Mouse (Mus musculus) adrenal gland (tissue): ENCODE results near the gene Trim40.

Experiments
- intact Hi-C: fragments of 180-260 bp; cut with DNase I; formaldehyde crosslinking; loops from one replicate; pipeline ENCODE4 v1.15.1; 2025

Gene Trim40

GRCm38 (mm10) chr17:36843696-36844095, 46.2 kb downstream of the Trim40 start:
- intact Hi-C loops, result no loop called here

DNA sequence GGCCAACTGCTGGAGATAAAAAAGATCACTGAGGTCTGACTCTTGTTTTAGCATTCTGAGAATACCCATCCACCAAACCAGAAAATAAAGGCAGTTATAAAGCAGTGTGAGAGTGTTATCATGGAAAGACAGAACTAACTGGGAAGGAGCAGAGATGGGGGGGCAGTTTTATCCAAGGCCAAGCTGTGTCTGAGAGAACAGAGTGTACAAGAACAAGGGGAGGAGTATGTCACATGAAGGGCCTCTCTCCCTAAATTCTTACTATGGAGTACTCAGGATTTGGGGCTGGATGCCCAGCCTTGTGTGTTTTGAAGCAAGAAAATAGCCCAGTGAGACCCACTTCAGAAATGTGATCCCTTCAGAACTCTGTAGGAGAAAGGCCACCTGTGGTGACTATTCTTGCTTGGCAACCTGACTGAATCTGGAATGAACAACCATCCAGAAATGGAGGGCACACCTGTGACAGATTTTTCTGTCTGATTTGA, 48.9 kb downstream of the Trim40 start:
- intact Hi-C loops, result no loop called here

- intact Hi-C loops, result no loop called here
These were observed 50.0 kb downstream of the Trim40 start for GRCm38 (mm10) chr17:36839931-36840330.

GRCm38 (mm10) chr17:36839001-36839400, 50.9 kb downstream of the Trim40 start:
- intact Hi-C loops, result no loop called here

GRCm38 (mm10) chr17:36836874-36837647, 52.9 kb downstream of the Trim40 start, which contains the start of gene Trim26:
Gene Trim26, plus strand, starts transcription at chr17:36837134.
- intact Hi-C loops, result no loop called here

DNA sequence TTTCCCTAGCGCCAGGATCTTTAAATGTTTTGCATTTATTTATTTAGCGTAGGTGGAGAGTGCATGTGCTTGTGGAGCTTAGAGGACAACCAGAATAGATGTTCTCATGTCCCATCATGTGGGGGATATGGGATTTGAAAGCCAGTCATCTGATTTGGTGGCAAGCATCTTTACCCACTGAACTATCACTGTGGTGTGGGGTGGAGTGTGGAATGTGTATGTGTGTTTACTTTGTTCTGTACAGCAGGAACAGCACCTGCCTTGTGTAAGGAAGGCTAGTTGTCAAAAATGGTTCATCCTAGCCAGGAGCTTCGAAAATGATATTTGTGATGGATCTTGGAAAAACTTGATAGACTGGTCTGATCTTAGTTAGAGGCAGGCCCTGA, 53.5 kb downstream of the Trim40 start:
- intact Hi-C loops, result no loop called here

DNA sequence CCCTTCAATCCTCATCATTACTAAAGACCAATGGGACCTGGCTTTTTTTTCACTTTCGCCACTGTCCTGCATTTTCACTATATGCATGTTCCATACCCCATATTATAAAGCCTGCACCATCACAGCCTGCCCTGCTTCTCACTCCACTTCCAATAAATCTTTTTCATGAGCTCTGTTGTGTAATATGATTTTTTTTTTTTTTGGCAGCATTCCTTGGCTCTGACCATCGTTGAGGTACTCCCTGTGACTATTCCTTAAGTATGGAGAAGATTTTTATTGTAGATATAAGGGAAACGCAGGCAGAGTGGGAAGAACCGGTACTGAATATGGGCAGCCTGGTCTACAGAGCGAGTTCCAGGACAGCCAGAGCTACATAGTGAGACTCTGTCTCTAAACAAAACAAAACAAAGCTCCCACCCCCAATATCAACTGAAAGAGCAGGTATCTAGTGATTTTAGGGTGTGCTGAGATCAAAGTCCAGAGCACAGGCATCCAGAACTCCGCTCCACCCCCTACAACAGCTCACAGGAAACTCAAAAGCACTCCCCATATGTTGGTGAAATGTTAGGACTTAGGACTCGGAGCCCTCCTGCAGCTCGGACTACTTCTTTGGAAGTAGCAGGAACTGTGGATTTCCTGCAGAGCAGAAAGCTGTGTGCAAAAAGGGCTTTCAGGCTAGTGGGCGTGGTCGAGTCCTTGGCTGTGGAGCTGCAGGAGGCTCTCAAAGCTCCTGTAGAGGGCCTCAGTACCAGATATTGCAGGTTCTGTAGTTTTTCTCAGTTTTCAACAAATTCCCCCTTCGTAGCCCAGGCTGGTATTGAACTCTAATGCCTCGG, 54.1 kb downstream of the Trim40 start:
- intact Hi-C loops, result no loop called here

GRCm38 (mm10) chr17:36832694-36833093, 57.2 kb downstream of the Trim40 start:
- intact Hi-C loops, result no loop called here
